Mouse (Mus musculus) testis, adult 2 months (tissue): ENCODE data around the gene Ptpn3.

Experiments used
- CTCF ChIP-seq: fragments of 200-500 bp; IDR thresholded peaks from 2 replicates; pipeline ENCODE4 v1.5.1; 2012; ENCODE audit warnings: low read depth, mild to moderate bottlenecking, inconsistent platforms, low read length, moderate library complexity; ENCODE audit not compliant: control insufficient read depth, insufficient read depth, insufficient replicate concordance
- POLR2A ChIP-seq: fragments of 200-500 bp; IDR thresholded peaks from 2 replicates; pipeline ENCODE4 v1.6.1; 2012; ENCODE audit warnings: low read depth, mild to moderate bottlenecking, inconsistent platforms, low read length, moderate library complexity; ENCODE audit not compliant: control insufficient read depth

DNA sequence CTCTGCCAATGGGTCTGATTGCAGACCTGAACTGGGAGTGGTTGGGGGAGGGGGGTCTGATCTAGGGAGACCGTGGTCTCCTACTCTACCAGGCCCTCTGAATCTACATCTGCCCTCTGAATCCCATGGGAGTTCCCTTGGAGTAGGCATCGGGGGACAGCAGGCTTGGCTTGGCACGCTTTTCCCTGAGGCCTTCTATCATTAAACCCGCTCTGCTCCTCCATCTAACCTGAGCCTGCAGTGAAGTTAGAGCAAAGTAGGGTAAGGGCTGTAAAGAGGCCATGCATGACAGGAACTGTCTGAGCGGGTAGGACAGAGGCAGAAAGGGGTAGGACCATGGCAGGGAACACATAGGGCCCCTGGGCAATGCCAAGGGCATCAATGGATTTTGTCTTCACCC is 9.0 kb downstream of the Ptpn3 start:
- TF ChIP-seq CTCF (no peak), POLR2A (no peak)
